Mouse (Mus musculus): ENCODE data around the gene Dimt1. TPM values are rescaled to one million over a fixed set of nuclear protein-coding genes. Genes with fewer than 3 reads are reported as not detected.
A peak's percentile ranks its signal among the peaks of the same experiment; 100 is the strongest.
"Not testable (repeated sequence)": the region's sequence is repeated elsewhere in the genome, so short reads cannot be mapped to it uniquely, and the experiment has no call there.

Dimt1 gene
- 37.5 and 39.8 TPM in 2 replicates for polyA plus RNA-seq (2015; fragmentation: Nextera tagmentation; extraction: Ambion mirVana)

GRCm38 (mm10) chr13:106946594-106947540, at the start of gene Dimt1:
Gene Dimt1 (plus strand): TSS chr13:106947127.
- Histone ChIP-seq H3K4me2 (peak within 1 kb of the TSS; percentile 59), H3K9ac (replicated peaks) (peak within 1 kb of the TSS; percentile 88), H3K4me3 (replicated peaks) (peak within 1 kb of the TSS; percentile 90), H3K4me1 (peaks cover 18% of the 10 kb centered on the region), H3K9me3 (replicated peaks) (no peaks in the 10 kb centered on the region), H3K27me3 (replicated peaks) (no peaks in the 10 kb centered on the region), H3K27ac (replicated peaks) (peak within 1 kb of the TSS; percentile 88), H3K36me3 (peaks cover 13% of the 10 kb centered on the region)
- ATAC-seq (ENCODE audit: low FRiP score), result peak; percentile 99
- under 1% methylated on average over 68 of the region's 68 CpGs for WGBS

- Histone ChIP-seq H3K36me3 (peaks cover 36% of the 10 kb centered on the region), H3K27me3 (replicated peaks) (no peaks in the 10 kb centered on the region), H3K4me1 (no peaks in the 10 kb centered on the region), H3K4me3 (replicated peaks) (no peak overlapping the region), H3K9me3 (replicated peaks) (no peaks in the 10 kb centered on the region), H3K27ac (replicated peaks) (no peak overlapping the region), H3K4me2 (no peak overlapping the region), H3K9ac (replicated peaks) (no peak overlapping the region)
- 80% methylated on average over 3 of the region's 3 CpGs for WGBS
- ATAC-seq (ENCODE audit: low FRiP score), result no peak
Measured at GRCm38 (mm10) chr13:106904637-106905036, 42.3 kb upstream of the Dimt1 start.

- H3K4me1 ChIP-seq; H3K9me3 ChIP-seq (replicated peaks); H3K4me3 ChIP-seq (replicated peaks); ATAC-seq (ENCODE audit: low FRiP score); H3K27me3 ChIP-seq (replicated peaks); H3K4me2 ChIP-seq; H3K9ac ChIP-seq (replicated peaks); H3K27ac ChIP-seq (replicated peaks): not testable (repeated sequence)
- WGBS, result 83% methylated on average over 6 of the region's 6 CpGs
- H3K36me3 ChIP-seq, result peaks cover 36% of the 10 kb centered on the region
Measured at GRCm38 (mm10) chr13:106905154-106905553, 41.8 kb upstream of the Dimt1 start.

GRCm38 (mm10) chr13:106907273-106907672, 39.7 kb upstream of the Dimt1 start:
- H3K4me1 ChIP-seq, result no peaks in the 10 kb centered on the region
- H3K9ac ChIP-seq (replicated peaks), result no peak overlapping the region
- 96% methylated on average over 4 of the region's 4 CpGs for WGBS
- H3K4me2 ChIP-seq, result no peak overlapping the region
- H3K36me3 ChIP-seq, result peaks cover 34% of the 10 kb centered on the region
- no peak overlapping the region for H3K27ac ChIP-seq (replicated peaks)
- H3K9me3 ChIP-seq (replicated peaks), result no peaks in the 10 kb centered on the region
- H3K4me3 ChIP-seq (replicated peaks), result no peak overlapping the region
- ATAC-seq (ENCODE audit: low FRiP score), result no peak
- no peaks in the 10 kb centered on the region for H3K27me3 ChIP-seq (replicated peaks)

DNA sequence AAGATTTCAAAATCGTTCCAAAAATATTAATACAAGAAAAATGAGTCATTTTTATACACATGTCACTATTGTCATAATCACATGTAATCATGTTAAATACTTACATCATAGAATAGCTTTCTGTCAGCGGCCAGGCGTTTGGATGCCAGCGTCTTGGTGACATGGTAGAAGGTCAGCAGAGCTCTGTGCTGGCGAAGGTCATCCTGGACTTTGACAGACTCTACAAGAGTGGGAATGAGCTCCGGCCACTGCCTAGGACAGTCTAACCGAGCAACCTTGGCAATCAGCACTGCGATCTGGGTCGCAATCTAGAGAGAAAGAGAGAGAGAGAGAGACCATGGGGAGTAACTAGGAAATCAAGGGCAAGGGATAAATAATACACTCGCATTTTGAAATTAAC, 36.8 kb upstream of the Dimt1 start:
- 97% methylated on average over 10 of the region's 10 CpGs for WGBS
- H3K4me3 ChIP-seq (replicated peaks), result no peak overlapping the region
- no peak overlapping the region for H3K27ac ChIP-seq (replicated peaks)
- H3K4me2 ChIP-seq, result no peak overlapping the region
- H3K27me3 ChIP-seq (replicated peaks), result no peaks in the 10 kb centered on the region
- ATAC-seq (ENCODE audit: low FRiP score), result no peak
- H3K4me1 ChIP-seq, result no peaks in the 10 kb centered on the region
- no peak overlapping the region for H3K9ac ChIP-seq (replicated peaks)
- peaks cover 34% of the 10 kb centered on the region for H3K36me3 ChIP-seq
- H3K9me3 ChIP-seq (replicated peaks), result no peaks in the 10 kb centered on the region

DNA sequence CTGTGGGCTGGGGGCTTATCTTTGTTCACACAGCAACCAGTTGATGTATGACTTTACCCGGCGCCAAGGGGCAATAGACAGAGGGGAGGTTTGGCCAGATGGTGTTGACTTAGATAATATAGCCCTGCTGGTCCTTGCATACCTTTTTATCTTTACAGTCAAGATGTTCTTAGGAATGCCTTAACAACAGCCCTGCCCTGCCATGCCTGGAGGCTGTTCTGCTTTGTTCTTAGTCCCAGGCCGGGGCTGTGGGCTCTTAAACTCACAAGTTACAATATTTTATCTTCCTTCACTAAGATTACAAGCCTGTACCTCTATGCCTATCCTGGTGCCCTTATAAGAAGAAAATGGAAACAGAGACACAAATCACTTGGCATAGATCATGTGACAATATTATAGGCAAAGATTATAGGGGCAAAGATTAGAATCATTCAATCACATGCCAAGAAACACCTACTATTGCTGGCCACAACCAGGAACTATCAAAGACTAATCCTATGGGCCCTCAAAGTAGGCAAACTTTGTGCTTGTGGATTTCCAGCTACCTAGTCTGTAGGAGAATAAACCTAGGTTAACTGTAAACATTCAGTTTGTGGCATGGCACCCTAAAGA, 33.7 kb upstream of the Dimt1 start:
- no peaks in the 10 kb centered on the region for H3K27me3 ChIP-seq (replicated peaks)
- peaks cover 18% of the 10 kb centered on the region for H3K36me3 ChIP-seq
- 64% methylated on average over 3 of the region's 3 CpGs for WGBS
- H3K4me2 ChIP-seq, result no peak overlapping the region
- H3K9me3 ChIP-seq (replicated peaks), result no peaks in the 10 kb centered on the region
- no peak overlapping the region for H3K9ac ChIP-seq (replicated peaks)
- no peak for ATAC-seq (ENCODE audit: low FRiP score)
- H3K4me1 ChIP-seq, result no peaks in the 10 kb centered on the region
- H3K27ac ChIP-seq (replicated peaks), result no peak overlapping the region
- H3K4me3 ChIP-seq (replicated peaks), result no peak overlapping the region

GRCm38 (mm10) chr13:106918322-106919050, 28.4 kb upstream of the Dimt1 start:
- Histone ChIP-seq H3K27ac (replicated peaks) (no peak overlapping the region), H3K4me1 (no peaks in the 10 kb centered on the region), H3K36me3 (peaks cover 21% of the 10 kb centered on the region), H3K4me3 (replicated peaks) (no peak overlapping the region), H3K4me2 (no peak overlapping the region), H3K9me3 (replicated peaks) (no peaks in the 10 kb centered on the region), H3K9ac (replicated peaks) (no peak overlapping the region), H3K27me3 (replicated peaks) (no peaks in the 10 kb centered on the region)
- 83% methylated on average over 7 of the region's 7 CpGs for WGBS
- ATAC-seq (ENCODE audit: low FRiP score), result peak; percentile 45; the same call in 1 of the 2 replicates

GRCm38 (mm10) chr13:106925921-106926320, 21.0 kb upstream of the Dimt1 start:
- WGBS, result 97% methylated on average over 3 of the region's 3 CpGs
- not testable (repeated sequence) for H3K4me3 ChIP-seq (replicated peaks); ATAC-seq (ENCODE audit: low FRiP score); H3K9me3 ChIP-seq (replicated peaks); H3K27ac ChIP-seq (replicated peaks); H3K4me2 ChIP-seq; H3K27me3 ChIP-seq (replicated peaks); H3K4me1 ChIP-seq; H3K9ac ChIP-seq (replicated peaks)
- peaks cover 28% of the 10 kb centered on the region for H3K36me3 ChIP-seq

DNA sequence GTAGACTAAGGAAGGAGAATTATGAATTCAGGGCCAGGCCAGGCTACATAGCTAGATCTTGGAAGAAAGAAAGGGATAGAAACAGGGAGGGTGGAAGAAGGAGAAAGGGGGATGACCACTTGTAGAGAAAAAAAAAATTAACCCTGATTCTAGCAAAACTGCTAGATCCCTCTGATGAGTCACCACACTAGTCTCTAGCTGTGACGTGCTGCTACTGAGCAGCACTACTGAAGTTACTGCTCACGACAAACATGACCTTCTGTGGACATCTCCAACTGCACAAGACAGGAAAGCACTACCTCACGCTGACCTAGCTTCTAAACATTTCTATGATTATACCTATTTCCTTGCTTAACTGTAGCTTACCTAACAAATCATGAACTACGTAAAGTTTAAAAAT, 18.6 kb upstream of the Dimt1 start:
- Histone ChIP-seq H3K9ac (replicated peaks) (no peak overlapping the region), H3K27me3 (replicated peaks) (no peaks in the 10 kb centered on the region), H3K4me3 (replicated peaks) (no peak overlapping the region), H3K4me1 (no peaks in the 10 kb centered on the region), H3K9me3 (replicated peaks) (no peaks in the 10 kb centered on the region), H3K36me3 (peaks cover 17% of the 10 kb centered on the region), H3K4me2 (no peak overlapping the region), H3K27ac (replicated peaks) (no peak overlapping the region)
- ATAC-seq (ENCODE audit: low FRiP score), result no peak
- 93% methylated on average over 4 of the region's 4 CpGs for WGBS

- WGBS, result 92% methylated on average over 2 of the region's 2 CpGs
- H3K27ac ChIP-seq (replicated peaks), result no peak overlapping the region
- no peak for ATAC-seq (ENCODE audit: low FRiP score)
Measured at GRCm38 (mm10) chr13:106929201-106929600, 17.7 kb upstream of the Dimt1 start.

GRCm38 (mm10) chr13:106935871-106936255, 11.1 kb upstream of the Dimt1 start:
- Histone ChIP-seq H3K36me3 (no peaks in the 10 kb centered on the region), H3K9me3 (replicated peaks) (no peaks in the 10 kb centered on the region), H3K4me2 (peak overlapping the region; percentile 76), H3K4me3 (replicated peaks) (peak overlapping the region; percentile 99), H3K27me3 (replicated peaks) (no peaks in the 10 kb centered on the region), H3K27ac (replicated peaks) (peak overlapping the region; percentile 90), H3K9ac (replicated peaks) (peak overlapping the region; percentile 83), H3K4me1 (peaks cover 19% of the 10 kb centered on the region)
- WGBS, result 8% methylated on average over 9 of the region's 9 CpGs
- ATAC-seq (ENCODE audit: low FRiP score), result no peak

More at GRCm38 (mm10) chr13:106929201-106929600, 17.7 kb upstream of the Dimt1 start:
- Histone ChIP-seq H3K9me3 (replicated peaks) (no peaks in the 10 kb centered on the region), H3K4me1 (peaks cover 3% of the 10 kb centered on the region), H3K27me3 (replicated peaks) (no peaks in the 10 kb centered on the region), H3K36me3 (peaks cover 15% of the 10 kb centered on the region), H3K4me3 (replicated peaks) (no peak overlapping the region), H3K9ac (replicated peaks) (no peak overlapping the region), H3K4me2 (no peak overlapping the region)
